Mouse (Mus musculus): Measurements from ENCODE around the gene Kif2a. TPM values are rescaled to one million over a fixed set of nuclear protein-coding genes. Genes with fewer than 3 reads are reported as not detected.
"Not testable (repeated sequence)": the region's sequence is repeated elsewhere in the genome, so short reads cannot be mapped to it uniquely, and the experiment has no call there.

Kif2a gene
- polyA plus RNA-seq, 1 experiment = 21.7 TPM

DNA sequence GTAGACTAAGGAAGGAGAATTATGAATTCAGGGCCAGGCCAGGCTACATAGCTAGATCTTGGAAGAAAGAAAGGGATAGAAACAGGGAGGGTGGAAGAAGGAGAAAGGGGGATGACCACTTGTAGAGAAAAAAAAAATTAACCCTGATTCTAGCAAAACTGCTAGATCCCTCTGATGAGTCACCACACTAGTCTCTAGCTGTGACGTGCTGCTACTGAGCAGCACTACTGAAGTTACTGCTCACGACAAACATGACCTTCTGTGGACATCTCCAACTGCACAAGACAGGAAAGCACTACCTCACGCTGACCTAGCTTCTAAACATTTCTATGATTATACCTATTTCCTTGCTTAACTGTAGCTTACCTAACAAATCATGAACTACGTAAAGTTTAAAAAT, 93.6 kb downstream of the Kif2a start:
- TF ChIP-seq MAX (IDR thresholded peaks at IDR 0.05) = no peak
- TF ChIP-seq USF1 (IDR thresholded peaks at IDR 0.05; ENCODE audit: low read depth) = no peak
- no peak for TF ChIP-seq CTCF (IDR thresholded peaks at IDR 0.05; ENCODE audit: control insufficient read depth, insufficient read depth, insufficient read length)
- no peak for TF ChIP-seq FOSL1 (IDR thresholded peaks at IDR 0.05; ENCODE audit: insufficient read depth, low read length, poor library complexity, severe bottlenecking)
- TF ChIP-seq MYOG (IDR thresholded peaks at IDR 0.05; ENCODE audit: control insufficient read depth, extremely low read depth, insufficient read length) = no peak
- TF ChIP-seq MYOD1 (IDR thresholded peaks at IDR 0.05; ENCODE audit: control insufficient read depth, insufficient read length, low read depth) = no peak
- no peak for TF ChIP-seq CEBPB (IDR thresholded peaks at IDR 0.05; ENCODE audit: low read depth)
- Histone ChIP-seq H3K4me3 (ENCODE audit: insufficient read depth, poor library complexity, severe bottlenecking) (no peak overlapping the region), H3ac (ENCODE audit: control insufficient read depth, insufficient read length, low read depth) (no peak overlapping the region), H3K27me3 (ENCODE audit: control insufficient read depth, insufficient read depth, insufficient read length) (no peaks in the 10 kb centered on the region), H3K36me3 (ENCODE audit: control insufficient read depth, insufficient read depth) (peaks cover 2% of the 10 kb centered on the region), H3K79me2 (ENCODE audit: control insufficient read depth, insufficient read depth) (peaks cover 65% of the 10 kb centered on the region), H3K79me3 (ENCODE audit: low read depth) (peaks cover 52% of the 10 kb centered on the region)

GRCm38 (mm10) chr13:106925921-106926320, 96.0 kb downstream of the Kif2a start:
- not testable (repeated sequence) for H3K4me3 ChIP-seq (ENCODE audit: insufficient read depth, poor library complexity, severe bottlenecking); H3ac ChIP-seq (ENCODE audit: control insufficient read depth, insufficient read length, low read depth); H3K27me3 ChIP-seq (ENCODE audit: control insufficient read depth, insufficient read depth, insufficient read length)
- H3K36me3 ChIP-seq (ENCODE audit: control insufficient read depth, insufficient read depth) = peaks cover 21% of the 10 kb centered on the region
- peaks cover 41% of the 10 kb centered on the region for H3K79me2 ChIP-seq (ENCODE audit: control insufficient read depth, insufficient read depth)
- H3K79me3 ChIP-seq (ENCODE audit: low read depth) = peaks cover 31% of the 10 kb centered on the region

- Histone ChIP-seq H3ac (ENCODE audit: control insufficient read depth, insufficient read length, low read depth) (no peak overlapping the region), H3K79me2 (ENCODE audit: control insufficient read depth, insufficient read depth) (peaks cover 37% of the 10 kb centered on the region), H3K79me3 (ENCODE audit: low read depth) (peaks cover 16% of the 10 kb centered on the region), H3K36me3 (ENCODE audit: control insufficient read depth, insufficient read depth) (peaks cover 40% of the 10 kb centered on the region), H3K27me3 (ENCODE audit: control insufficient read depth, insufficient read depth, insufficient read length) (no peaks in the 10 kb centered on the region), H3K4me3 (ENCODE audit: insufficient read depth, poor library complexity, severe bottlenecking) (no peak overlapping the region)
- TF ChIP-seq USF1 (IDR thresholded peaks at IDR 0.05; ENCODE audit: low read depth) = no peak
- TF ChIP-seq MYOG (IDR thresholded peaks at IDR 0.05; ENCODE audit: control insufficient read depth, extremely low read depth, insufficient read length) = no peak
- no peak for TF ChIP-seq CTCF (IDR thresholded peaks at IDR 0.05; ENCODE audit: control insufficient read depth, insufficient read depth, insufficient read length)
- TF ChIP-seq MYOD1 (IDR thresholded peaks at IDR 0.05; ENCODE audit: control insufficient read depth, insufficient read length, low read depth) = no peak
- TF ChIP-seq CEBPB (IDR thresholded peaks at IDR 0.05; ENCODE audit: low read depth) = no peak
- TF ChIP-seq MAX (IDR thresholded peaks at IDR 0.05) = no peak
- TF ChIP-seq FOSL1 (IDR thresholded peaks at IDR 0.05; ENCODE audit: insufficient read depth, low read length, poor library complexity, severe bottlenecking) = no peak
These were observed 103.4 kb downstream of the Kif2a start for GRCm38 (mm10) chr13:106918322-106919050.

DNA sequence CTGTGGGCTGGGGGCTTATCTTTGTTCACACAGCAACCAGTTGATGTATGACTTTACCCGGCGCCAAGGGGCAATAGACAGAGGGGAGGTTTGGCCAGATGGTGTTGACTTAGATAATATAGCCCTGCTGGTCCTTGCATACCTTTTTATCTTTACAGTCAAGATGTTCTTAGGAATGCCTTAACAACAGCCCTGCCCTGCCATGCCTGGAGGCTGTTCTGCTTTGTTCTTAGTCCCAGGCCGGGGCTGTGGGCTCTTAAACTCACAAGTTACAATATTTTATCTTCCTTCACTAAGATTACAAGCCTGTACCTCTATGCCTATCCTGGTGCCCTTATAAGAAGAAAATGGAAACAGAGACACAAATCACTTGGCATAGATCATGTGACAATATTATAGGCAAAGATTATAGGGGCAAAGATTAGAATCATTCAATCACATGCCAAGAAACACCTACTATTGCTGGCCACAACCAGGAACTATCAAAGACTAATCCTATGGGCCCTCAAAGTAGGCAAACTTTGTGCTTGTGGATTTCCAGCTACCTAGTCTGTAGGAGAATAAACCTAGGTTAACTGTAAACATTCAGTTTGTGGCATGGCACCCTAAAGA, 108.7 kb downstream of the Kif2a start:
- H3K27me3 ChIP-seq (ENCODE audit: control insufficient read depth, insufficient read depth, insufficient read length) = no peaks in the 10 kb centered on the region
- peaks cover 37% of the 10 kb centered on the region for H3K36me3 ChIP-seq (ENCODE audit: control insufficient read depth, insufficient read depth)
- H3K4me3 ChIP-seq (ENCODE audit: insufficient read depth, poor library complexity, severe bottlenecking) = no peak overlapping the region
- peaks cover 18% of the 10 kb centered on the region for H3K79me3 ChIP-seq (ENCODE audit: low read depth)
- no peak for TF ChIP-seq MAX (IDR thresholded peaks at IDR 0.05)
- no peak for TF ChIP-seq CTCF (IDR thresholded peaks at IDR 0.05; ENCODE audit: control insufficient read depth, insufficient read depth, insufficient read length)
- no peak for TF ChIP-seq MYOG (IDR thresholded peaks at IDR 0.05; ENCODE audit: control insufficient read depth, extremely low read depth, insufficient read length)
- TF ChIP-seq MYOD1 (IDR thresholded peaks at IDR 0.05; ENCODE audit: control insufficient read depth, insufficient read length, low read depth) = no peak
- TF ChIP-seq USF1 (IDR thresholded peaks at IDR 0.05; ENCODE audit: low read depth) = no peak
- TF ChIP-seq FOSL1 (IDR thresholded peaks at IDR 0.05; ENCODE audit: insufficient read depth, low read length, poor library complexity, severe bottlenecking) = no peak
- no peak for TF ChIP-seq CEBPB (IDR thresholded peaks at IDR 0.05; ENCODE audit: low read depth)
- peaks cover 46% of the 10 kb centered on the region for H3K79me2 ChIP-seq (ENCODE audit: control insufficient read depth, insufficient read depth)
- H3ac ChIP-seq (ENCODE audit: control insufficient read depth, insufficient read length, low read depth) = no peak overlapping the region

- Histone ChIP-seq H3K4me3 (ENCODE audit: insufficient read depth, poor library complexity, severe bottlenecking) (no peak overlapping the region), H3K36me3 (ENCODE audit: control insufficient read depth, insufficient read depth) (peaks cover 42% of the 10 kb centered on the region), H3ac (ENCODE audit: control insufficient read depth, insufficient read length, low read depth) (no peak overlapping the region), H3K27me3 (ENCODE audit: control insufficient read depth, insufficient read depth, insufficient read length) (no peaks in the 10 kb centered on the region), H3K79me2 (ENCODE audit: control insufficient read depth, insufficient read depth) (peaks cover 26% of the 10 kb centered on the region), H3K79me3 (ENCODE audit: low read depth) (peaks cover 10% of the 10 kb centered on the region)
- TF ChIP-seq FOSL1 (IDR thresholded peaks at IDR 0.05; ENCODE audit: insufficient read depth, low read length, poor library complexity, severe bottlenecking) (no peak), USF1 (IDR thresholded peaks at IDR 0.05; ENCODE audit: low read depth) (no peak), MYOD1 (IDR thresholded peaks at IDR 0.05; ENCODE audit: control insufficient read depth, insufficient read length, low read depth) (no peak), MAX (IDR thresholded peaks at IDR 0.05) (no peak), CEBPB (IDR thresholded peaks at IDR 0.05; ENCODE audit: low read depth) (no peak), MYOG (IDR thresholded peaks at IDR 0.05; ENCODE audit: control insufficient read depth, extremely low read depth, insufficient read length) (no peak), CTCF (IDR thresholded peaks at IDR 0.05; ENCODE audit: control insufficient read depth, insufficient read depth, insufficient read length) (no peak)
These were observed 111.8 kb downstream of the Kif2a start for GRCm38 (mm10) chr13:106910096-106910495.

Other genes starting within 250 kb of the Kif2a start
- 14.3 TPM for gene Ipo11, start 85.2 kb downstream of the Kif2a start, polyA plus RNA-seq (2012; fragmentation: generic; extraction: Trizol)
- 15.8 TPM for gene Dimt1, start 75.0 kb downstream of the Kif2a start, polyA plus RNA-seq (2012; fragmentation: generic; extraction: Trizol)

Measured in C2C12 (cell line).